In genomic region chr10:98916011-98916780, GRCm38 (mm10) we compare ENCODE assay signal across 8 mouse cellular contexts. TPM values are rescaled to one million over a fixed set of nuclear protein-coding genes. Genes with fewer than 3 reads are reported as not detected.
DNase-seq lines count a peak whose midpoint lies in the region; ATAC-seq and TF ChIP-seq lines count a peak whose summit lies in the region.

No protein-coding gene starts in this region.

- no peak for TF ChIP-seq CTCF in cerebellum, adult 2 months (IDR thresholded peaks at IDR 0.05; ENCODE audit: borderline replicate concordance, insufficient read depth, low read depth, low read length)
- TF ChIP-seq CTCF in liver, postnatal 0 days (IDR thresholded peaks at IDR 0.05; ENCODE audit: low read depth) = no peak
- no peak for TF ChIP-seq CTCF in thymus, adult 2 months (IDR thresholded peaks at IDR 0.05; ENCODE audit: borderline replicate concordance, control insufficient read depth, extremely low read depth, insufficient read depth, low read length, poor library complexity)

- H3K4me2 ChIP-seq in hindbrain, embryonic 15.5 days = peak overlapping the region; percentile 68
- peak overlapping the region; percentile 99 for H3K4me2 ChIP-seq in liver, postnatal 0 days (ENCODE audit: low read depth, low read length)

- TF ChIP-seq EP300 in liver, postnatal 0 days (IDR thresholded peaks at IDR 0.05; ENCODE audit: low read depth) = no peak

- no peak for TF ChIP-seq POLR2A in cerebellum, adult 2 months (IDR thresholded peaks at IDR 0.05; ENCODE audit: borderline replicate concordance, insufficient read depth, low read length)
- TF ChIP-seq POLR2A in thymus, adult 2 months (IDR thresholded peaks at IDR 0.05; ENCODE audit: control insufficient read depth, extremely low read depth, insufficient read depth, low read length, poor library complexity) = no peak

- no peak overlapping the region for H3K27ac ChIP-seq in cerebellum, adult 2 months (ENCODE audit: insufficient read depth, low read length)
- peak overlapping the region; percentile 99 for H3K27ac ChIP-seq in hindbrain, embryonic 15.5 days (replicated peaks)
- H3K27ac ChIP-seq in liver, postnatal 0 days (ENCODE audit: low read depth) = no peak overlapping the region; the same call in 1 of the 2 replicates
- no peak overlapping the region for H3K27ac ChIP-seq in thymus, adult 2 months (ENCODE audit: control insufficient read depth, insufficient read depth, low read length)

- no peaks in the 10 kb centered on the region for H3K27me3 ChIP-seq in cerebellum, adult 2 months (ENCODE audit: control insufficient read depth, insufficient read depth, low read length)
- H3K27me3 ChIP-seq in hindbrain, embryonic 15.5 days = no peaks in the 10 kb centered on the region
- H3K27me3 ChIP-seq in liver, postnatal 0 days (ENCODE audit: insufficient read depth, low read length) = no peaks in the 10 kb centered on the region
- H3K27me3 ChIP-seq in thymus, adult 2 months (ENCODE audit: control insufficient read depth, insufficient read depth, low read length) = no peaks in the 10 kb centered on the region

- ATAC-seq in cerebellum, adult (ENCODE audit: insufficient number of reproducible peaks, low FRiP score, low TSS enrichment) = no peak
- no peak for ATAC-seq in hindbrain, embryonic 15.5 days (ENCODE audit: low FRiP score, low read depth)
- ATAC-seq in liver, postnatal 0 days = no peak

- H3K4me3 ChIP-seq in cerebellum, adult 2 months (replicated peaks; ENCODE audit: insufficient read depth, low read depth, low read length) = peak overlapping the region; percentile 97
- peak overlapping the region; percentile 92 for H3K4me3 ChIP-seq in hindbrain, embryonic 15.5 days
- peak overlapping the region; percentile 97 for H3K4me3 ChIP-seq in liver, postnatal 0 days (ENCODE audit: low read depth, low read length)
- H3K4me3 ChIP-seq in thymus, adult 2 months (ENCODE audit: control insufficient read depth, insufficient read depth, low read length) = peak overlapping the region; percentile 88

- WGBS in cerebellum, adult 2 months = under 1% methylated on average over 22 of the region's 22 CpGs
- WGBS in hindbrain, embryonic 15.5 days = 4% methylated on average over 22 of the region's 22 CpGs
- 14% methylated on average over 22 of the region's 22 CpGs for WGBS in liver, postnatal 0 days (ENCODE audit: insufficient replicate concordance)
- 22% methylated on average over 22 of the region's 22 CpGs for WGBS in thymus, adult 2 months

- no peaks in the 10 kb centered on the region for H3K36me3 ChIP-seq in hindbrain, embryonic 15.5 days
- no peaks in the 10 kb centered on the region for H3K36me3 ChIP-seq in liver, postnatal 0 days (replicated peaks; ENCODE audit: insufficient read depth, low read length)
- H3K36me3 ChIP-seq in thymus, adult 2 months (ENCODE audit: control insufficient read depth, insufficient read depth, low read length) = no peaks in the 10 kb centered on the region

- peak; percentile 46 to 60 for DNase-seq in cerebellum, adult 2 months
- DNase-seq in CD4-positive helper T cell, adult 2 months (ENCODE audit: low read depth, low spot score) = peak; percentile 26
- DNase-seq in embryo, embryonic 10.5 days (ENCODE audit: low spot score) = peak; percentile 30
- no peak for DNase-seq in liver, postnatal 0 days
- peak; percentile 25 for DNase-seq in thymus, adult 2 months
- DNase-seq in gastrocnemius, adult 8-10 months (ENCODE audit: low spot score in 2 of 2) = no peak

- peak overlapping the region; percentile 87 for H3K9ac ChIP-seq in hindbrain, embryonic 15.5 days
- H3K9ac ChIP-seq in liver, postnatal 0 days (replicated peaks) = peak overlapping the region; percentile 97

- H3K4me1 ChIP-seq in cerebellum, adult 2 months (ENCODE audit: control insufficient read depth, insufficient read depth, low read length) = peaks cover 2% of the 10 kb centered on the region; the same call in 1 of the 2 replicates
- peaks cover 17% of the 10 kb centered on the region for H3K4me1 ChIP-seq in hindbrain, embryonic 15.5 days (replicated peaks)
- H3K4me1 ChIP-seq in liver, postnatal 0 days (ENCODE audit: insufficient read depth) = peaks cover 8% of the 10 kb centered on the region
- peaks cover 3% of the 10 kb centered on the region for H3K4me1 ChIP-seq in thymus, adult 2 months (replicated peaks; ENCODE audit: control insufficient read depth, insufficient read depth, low read length)

- H3K9me3 ChIP-seq in hindbrain, embryonic 15.5 days = no peaks in the 10 kb centered on the region
- H3K9me3 ChIP-seq in liver, postnatal 0 days (ENCODE audit: low read length) = no peaks in the 10 kb centered on the region

RNA-seq across cellular contexts. Expression of gene Atp2b1, which starts 2.0 kb away (rescaled TPM):
- 113 and 132 TPM in 2 replicates for polyA plus RNA-seq in cerebellum, adult 2 months (2012; rRNA removed)
- 301 and 305 TPM in 2 replicates for polyA plus RNA-seq in hindbrain, embryonic 15.5 days (2015; fragmentation: Nextera tagmentation; extraction: Ambion mirVana)
- 33.3 and 37.0 TPM in 2 replicates for polyA plus RNA-seq in liver, postnatal 0 days (2015; fragmentation: Nextera tagmentation; extraction: Ambion mirVana)
- 12.0 and 12.5 TPM in 2 replicates for polyA plus RNA-seq in thymus, adult 2 months (2012; rRNA removed)
- 10 to 100 TPM; 61.9 to 75.9 (median 73.7) TPM for total RNA-seq in gastrocnemius, adult 8-10 months (2022)

Comparison
In these comparisons a context has a peak if more than half of its experiments do, and no peak if none do; other contexts are left out.
1. DNase-seq: peak in cerebellum, adult 2 months (2 of 2), CD4-positive helper T cell, adult 2 months (single experiment), embryo, embryonic 10.5 days (single experiment) and thymus, adult 2 months (single experiment); none in liver, postnatal 0 days (single experiment) and gastrocnemius, adult 8-10 months (0 of 2).
2. Peak in every context shown above with its lines, with median percentiles within 50 percentile points of each other: H3K4me3 ChIP-seq.